10 mouse cellular contexts compared by ENCODE assay signal in genomic region chr2:156718793-156719192, GRCm38 (mm10). TPM values are rescaled to one million over a fixed set of nuclear protein-coding genes. Genes with fewer than 3 reads are reported as not detected.
DNase-seq lines count a peak whose midpoint lies in the region; ATAC-seq lines count a peak whose summit lies in the region.
"Had no signal": no experiment of that assay in that cellular context is flagged by ENCODE, and none has a peak within 500 bp of the region (broad histone marks: within the 10 kb centered on the region; RNA-seq: fewer than 3 reads in every experiment).

No protein-coding gene starts in this region.

- no peaks in the 10 kb centered on the region for H3K9me3 ChIP-seq in heart, embryonic 11.5 days (replicated peaks; ENCODE audit: control insufficient read depth, low read length)
- no peaks in the 10 kb centered on the region for H3K9me3 ChIP-seq in kidney, embryonic 14.5 days (ENCODE audit: control insufficient read depth, low read length)

- H3K27me3 ChIP-seq in heart, embryonic 11.5 days (ENCODE audit: control insufficient read depth, insufficient read depth, low read length) = no peaks in the 10 kb centered on the region
- H3K27me3 ChIP-seq in kidney, embryonic 14.5 days (ENCODE audit: control insufficient read depth, insufficient read depth, low read length) = no peaks in the 10 kb centered on the region

- no peak overlapping the region for H3K4me3 ChIP-seq in heart, embryonic 11.5 days (ENCODE audit: low read depth, low read length)
- H3K4me3 ChIP-seq in kidney, embryonic 14.5 days (ENCODE audit: low read length) = no peak overlapping the region

- no peak overlapping the region for H3K9ac ChIP-seq in heart, embryonic 11.5 days (ENCODE audit: low read depth, low read length)
- H3K9ac ChIP-seq in kidney, embryonic 14.5 days (ENCODE audit: low read depth, low read length) = no peak overlapping the region

- no peak for DNase-seq in heart, adult 8-10 months (ENCODE audit: low spot score)
- DNase-seq in 416B (ENCODE audit: low read depth) = peak; percentile 29
- DNase-seq in cerebellum, postnatal 14 days = peak; percentile 52 to 53
- DNase-seq in urinary bladder, postnatal 14 days (ENCODE audit: low spot score) = no peak
- no peak for DNase-seq in spleen, postnatal 4 days (ENCODE audit: low spot score in 2 of 2)
- DNase-seq: left cerebral cortex, postnatal 4 days; thymus, postnatal 25 days had no signal

- no peak; the same call in 1 of the 2 replicates for ATAC-seq in heart, embryonic 11.5 days (replicated peaks; ENCODE audit: insufficient number of reproducible peaks, low FRiP score, low TSS enrichment)
- ATAC-seq in kidney, embryonic 14.5 days (ENCODE audit: low FRiP score, low TSS enrichment) = no peak
- ATAC-seq in inflammation-experienced regulatory T-cells, adult 6 months = no peak

- H3K4me2 ChIP-seq in heart, embryonic 11.5 days = no peak overlapping the region
- H3K4me2 ChIP-seq in kidney, embryonic 14.5 days (replicated peaks; ENCODE audit: low read depth, low read length) = no peak overlapping the region; the same call in 1 of the 2 replicates

- H3K4me1 ChIP-seq in heart, embryonic 11.5 days (ENCODE audit: control insufficient read depth, insufficient read depth, low read length) = peaks cover 43% of the 10 kb centered on the region
- H3K4me1 ChIP-seq in kidney, embryonic 14.5 days (ENCODE audit: control insufficient read depth, insufficient read depth, low read length) = peaks cover 35% of the 10 kb centered on the region

- H3K27ac ChIP-seq in heart, embryonic 11.5 days (ENCODE audit: low read depth, low read length) = peak overlapping the region; percentile 86
- H3K27ac ChIP-seq in kidney, embryonic 14.5 days (ENCODE audit: low read depth, low read length) = peak overlapping the region; percentile 57; the same call in 1 of the 2 replicates

- no peaks in the 10 kb centered on the region for H3K36me3 ChIP-seq in heart, embryonic 11.5 days (ENCODE audit: control insufficient read depth, insufficient read depth, low read length)
- no peaks in the 10 kb centered on the region for H3K36me3 ChIP-seq in kidney, embryonic 14.5 days (ENCODE audit: control insufficient read depth, insufficient read depth, low read length)

- 28% methylated on average over 5 of the region's 5 CpGs for WGBS in heart, embryonic 11.5 days (ENCODE audit: insufficient replicate concordance)
- WGBS in kidney, embryonic 14.5 days = 41% methylated on average over 5 of the region's 5 CpGs

RNA-seq across cellular contexts. Expression of gene Myl9, which starts 56.4 kb away (rescaled TPM):
- 2,229 and 2,268 TPM in 2 replicates for polyA plus RNA-seq in heart, embryonic 11.5 days (2014; fragmentation: Nextera tagmentation; extraction: Ambion mirVana)
- total RNA-seq in heart, adult 8-10 months (2022) = 10 to 100 TPM; 40.0 to 70.3 (median 65.6) TPM
- 218 and 250 TPM in 2 replicates for polyA plus RNA-seq in kidney, embryonic 14.5 days (2014; fragmentation: Nextera tagmentation; extraction: Ambion mirVana)
- not detected for polyA plus RNA-seq in inflammation-experienced regulatory T-cells, adult 6 months (2017; shearing (Covaris generic))

Comparison
In these comparisons a context has a peak if more than half of its experiments do, and no peak if none do; other contexts are left out.
1. DNase-seq: peak in 416B (single experiment) and cerebellum, postnatal 14 days (2 of 2); none in heart, adult 8-10 months (single experiment), urinary bladder, postnatal 14 days (single experiment) and spleen, postnatal 4 days (0 of 2).
2. RNA of gene Myl9, which starts 56.4 kb away (polyA plus RNA-seq): 2,229 to 2,268 TPM in heart, embryonic 11.5 days and 218 to 250 TPM in kidney, embryonic 14.5 days; not detected in inflammation-experienced regulatory T-cells, adult 6 months; every median in the first group is over 100 times any median in the second.